Mouse (Mus musculus) heart, adult 8-10 months (tissue): ENCODE results near the gene Slc26a9. TPM values are rescaled to one million over a fixed set of nuclear protein-coding genes. Genes with fewer than 3 reads are reported as not detected.
A peak's percentile ranks its signal among the peaks of the same experiment; 100 is the strongest.
"Not testable (repeated sequence)": the region's sequence is repeated elsewhere in the genome, so short reads cannot be mapped to it uniquely, and the experiment has no call there.

ENCODE experiments used
- DNase-seq: peaks from one replicate; pipeline ENCODE4 v3.0.0; 2022; ENCODE audit warnings: low spot score
- total RNA-seq, 4 experiments: library from RNA; stranded (reverse); gene quantifications; 2 replicates each; pipeline ENCODE4 v1.2.4; 2022

Slc26a9 gene
- total RNA-seq, 4 experiments from 2014 or later: 0.06 to 0.16 (median 0.09) TPM; not detected in 1

DNA sequence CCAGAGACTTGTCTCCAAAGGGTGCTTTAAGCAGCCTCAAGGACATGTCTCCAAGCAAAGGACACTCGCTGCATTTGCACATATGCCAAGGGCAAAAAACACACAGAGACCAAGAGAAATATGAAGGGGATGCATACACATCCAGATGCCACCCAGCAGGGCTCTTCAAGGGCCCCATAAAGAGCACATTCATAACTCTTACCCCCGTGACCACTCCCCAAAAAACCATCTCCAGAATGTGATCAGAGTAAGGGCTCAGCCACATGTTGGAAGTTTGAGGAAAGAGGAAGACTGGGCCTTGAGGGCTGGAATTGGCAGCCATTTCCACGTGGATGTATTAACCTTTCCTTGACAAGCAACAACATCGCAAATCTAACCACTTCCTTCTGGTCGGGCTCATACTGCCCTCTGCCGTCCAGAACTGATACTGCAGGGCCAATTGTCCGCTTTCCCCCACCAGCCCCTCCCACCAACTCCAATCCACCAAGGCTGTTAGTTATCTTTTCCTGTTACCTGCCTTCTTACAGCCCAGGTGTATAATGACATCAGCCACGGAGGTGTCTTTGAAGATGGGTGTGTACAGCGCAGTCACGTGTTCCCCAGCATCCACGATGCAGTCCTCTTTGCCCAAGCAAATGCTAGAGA lies 21.7 kb downstream of the Slc26a9 start:
- peak; percentile 79 for DNase-seq

DNA sequence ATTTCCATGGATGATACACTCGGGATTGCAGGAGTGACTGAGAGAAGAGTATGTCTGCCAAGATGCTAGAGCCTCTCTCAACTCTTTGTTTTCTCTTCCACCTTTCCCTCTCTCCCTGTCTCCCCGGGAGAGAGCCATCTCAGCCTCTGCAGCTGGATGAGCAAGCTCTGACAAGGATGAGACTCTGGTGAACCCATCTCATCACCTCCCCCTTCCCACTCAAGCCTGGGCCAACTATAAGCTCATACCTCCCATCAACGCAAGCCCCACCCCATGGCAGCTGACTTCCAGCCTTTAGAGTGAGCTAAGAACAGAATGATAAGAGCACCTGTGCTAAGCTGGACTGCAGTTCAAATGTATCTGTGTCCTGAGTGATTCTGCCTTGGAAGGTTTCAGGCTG lies 25.5 kb downstream of the Slc26a9 start:
- no peak for DNase-seq

DNA sequence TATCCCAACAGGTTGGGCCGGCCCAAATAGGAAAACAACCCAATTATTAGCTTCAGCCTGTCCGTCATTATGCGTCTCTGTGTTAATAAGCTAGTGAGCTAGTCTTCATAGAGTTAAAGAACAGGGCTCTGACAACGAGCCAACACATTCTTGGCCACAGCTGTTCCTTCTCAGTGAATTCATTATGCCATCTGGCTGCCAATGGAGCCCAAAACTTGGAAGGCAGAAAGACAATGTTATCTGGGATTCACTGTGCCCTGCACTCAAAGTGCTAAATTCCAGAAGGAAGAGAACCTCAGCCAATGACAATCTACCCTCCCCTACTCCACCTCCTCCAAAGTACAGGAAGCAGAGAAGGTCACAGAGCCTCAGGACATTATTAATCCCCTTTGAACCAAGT lies 26.8 kb downstream of the Slc26a9 start:
- DNase-seq: peak; percentile 53

DNA sequence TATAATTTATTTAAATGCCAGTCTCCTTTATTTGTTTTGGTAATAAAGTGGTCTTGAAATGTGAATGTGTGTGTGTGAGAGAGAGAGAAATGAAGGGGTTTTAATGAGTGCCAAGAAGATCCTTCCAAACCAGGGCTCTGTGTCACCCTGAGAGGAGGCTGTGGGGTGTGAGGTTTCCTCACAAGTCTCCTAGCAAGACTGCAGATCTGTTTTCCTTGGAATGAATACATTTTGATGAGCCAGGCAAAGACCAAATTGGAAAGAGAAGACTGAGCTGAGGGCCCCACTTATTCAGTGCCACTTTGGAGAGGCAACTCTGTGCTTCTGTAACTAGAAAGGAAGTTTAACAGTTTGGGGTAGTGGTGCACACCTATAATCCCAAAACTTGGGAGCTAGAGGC lies 27.6 kb downstream of the Slc26a9 start:
- DNase-seq: no peak

DNA sequence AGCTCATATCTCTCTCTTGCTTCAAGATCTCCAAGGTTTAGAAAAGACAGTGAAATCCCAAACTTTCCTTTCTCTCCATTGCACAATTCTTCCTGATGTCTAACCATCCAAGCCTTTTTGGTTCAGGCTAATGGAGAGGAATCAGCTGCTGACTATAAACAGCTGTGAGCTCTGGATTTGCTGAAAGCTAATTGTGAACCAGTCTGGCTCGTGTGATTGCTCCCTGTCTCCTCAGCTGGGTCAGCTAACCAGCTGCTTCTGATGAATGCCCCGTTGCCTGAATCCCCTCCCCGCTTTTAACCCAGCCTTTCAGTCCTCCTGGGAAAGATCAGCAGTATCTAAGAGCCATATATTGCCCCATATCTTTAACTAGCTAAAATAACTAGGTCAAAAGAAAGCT lies 50.8 kb downstream of the Slc26a9 start:
- DNase-seq: no peak

DNA sequence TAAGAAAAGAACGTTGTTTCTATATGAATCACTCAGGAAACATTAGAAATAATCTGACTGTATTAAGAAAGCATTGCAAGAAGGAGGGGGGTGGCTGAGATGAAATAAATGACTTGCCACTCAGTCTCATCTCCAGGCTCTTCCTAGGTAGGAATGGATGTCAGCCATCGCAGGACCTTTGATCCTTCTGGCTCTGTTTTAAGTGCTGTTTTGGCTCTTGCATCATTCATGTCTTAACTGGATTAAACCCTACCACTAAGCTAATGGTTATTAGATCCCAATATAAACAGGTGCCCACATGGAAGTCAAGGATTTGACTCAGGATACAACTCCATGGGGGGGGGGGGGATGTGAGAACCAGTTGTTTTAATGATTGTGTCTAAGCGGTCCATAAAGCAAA lies 51.3 kb downstream of the Slc26a9 start:
- no peak for DNase-seq

DNA sequence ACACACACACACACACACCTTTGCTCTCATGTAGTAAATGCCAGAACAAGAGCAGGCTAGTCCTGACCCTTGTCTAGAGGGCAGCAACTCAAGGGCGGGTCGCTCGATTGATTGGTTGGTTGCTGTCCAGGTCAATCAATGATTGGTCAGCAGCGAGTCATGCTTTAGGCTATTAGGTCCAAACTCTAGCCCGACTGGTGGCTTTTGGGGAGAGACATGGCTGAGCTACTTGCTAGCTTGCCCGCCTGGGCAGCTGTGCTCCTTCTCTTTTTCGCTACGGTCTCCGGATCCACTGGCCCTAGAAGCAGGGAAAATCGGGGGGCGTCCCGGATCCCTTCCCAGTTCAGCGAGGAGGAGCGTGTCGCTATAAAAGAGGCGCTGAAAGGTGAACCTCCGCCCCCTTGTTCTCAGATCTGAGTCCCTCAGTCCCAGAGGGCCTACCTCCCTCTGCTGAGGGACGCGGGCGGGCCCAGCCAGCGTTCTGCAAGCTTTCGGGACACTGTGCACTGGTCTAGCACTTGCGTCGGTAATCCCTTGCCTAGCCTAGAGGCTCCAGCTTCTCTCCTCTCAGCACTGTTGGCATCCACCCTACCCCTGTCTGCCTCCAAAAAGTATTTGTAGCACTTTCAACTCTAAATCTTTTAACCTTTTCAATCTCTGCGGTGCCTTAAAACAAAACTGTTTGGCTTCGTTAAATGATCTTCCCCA lies 53.5 kb downstream of the Slc26a9 start, which contains the start of gene Pm20d1:
Gene Pm20d1, plus strand, starts transcription at position 180 of the 708 bp plus-strand sequence.
- DNase-seq: peak; percentile 25

DNA sequence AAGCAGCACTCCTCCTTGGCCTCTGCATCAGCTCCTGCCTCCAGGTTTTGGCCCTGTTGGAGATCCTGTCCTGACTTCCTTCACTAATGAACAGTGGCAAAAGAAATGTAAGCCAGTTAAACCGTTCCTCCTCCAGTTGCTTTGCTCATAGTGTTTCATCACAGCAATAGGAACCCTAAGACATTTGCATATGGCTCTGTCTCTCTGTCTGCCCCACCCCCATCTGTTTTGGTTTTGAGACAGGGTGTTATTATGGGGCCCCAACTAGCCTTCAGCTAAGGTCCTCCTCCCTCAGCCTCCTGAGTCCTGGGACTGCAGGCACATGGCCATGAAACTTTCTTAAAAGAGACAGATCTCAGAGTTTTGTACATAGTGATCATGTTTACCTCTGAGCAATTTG lies 56.2 kb downstream of the Slc26a9 start:
- DNase-seq: no peak

DNA sequence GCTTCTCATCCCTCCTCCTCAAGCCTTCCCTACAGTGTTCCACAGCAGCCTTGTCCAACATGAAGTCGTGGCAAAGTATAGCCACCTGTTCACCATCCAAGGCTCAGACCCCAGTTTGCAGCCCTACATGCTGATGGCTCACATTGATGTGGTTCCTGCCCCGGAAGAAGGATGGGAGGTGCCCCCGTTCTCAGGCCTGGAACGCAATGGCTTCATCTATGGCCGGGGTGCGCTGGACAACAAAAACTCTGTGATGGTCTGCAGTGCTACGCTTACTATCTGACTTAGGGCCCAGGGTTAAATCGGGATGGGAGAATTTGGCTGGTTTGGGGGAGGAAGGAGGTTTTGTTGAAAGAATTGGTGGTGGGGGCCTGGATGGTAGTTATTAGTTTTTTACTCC lies 57.2 kb downstream of the Slc26a9 start:
- DNase-seq: no peak

DNA sequence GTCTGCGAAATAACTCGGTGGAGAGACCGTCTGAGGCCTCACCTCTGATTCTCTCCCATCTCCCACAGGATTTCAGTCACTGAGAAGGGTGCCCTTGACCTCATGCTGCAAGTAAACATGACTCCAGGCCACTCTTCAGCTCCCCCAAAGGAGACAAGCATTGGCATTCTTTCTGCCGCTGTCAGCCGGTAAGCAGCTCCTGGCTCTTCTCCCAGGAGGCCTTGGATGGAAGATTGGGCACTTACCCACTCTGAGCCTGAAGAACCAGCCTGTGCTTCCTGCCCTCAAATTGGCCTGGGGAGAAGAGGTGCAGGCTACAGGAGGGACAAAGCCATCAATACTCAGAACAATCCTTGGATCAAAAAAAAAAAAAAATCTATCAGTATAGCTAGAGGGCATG lies 58.8 kb downstream of the Slc26a9 start:
- DNase-seq: peak; percentile 21

DNA sequence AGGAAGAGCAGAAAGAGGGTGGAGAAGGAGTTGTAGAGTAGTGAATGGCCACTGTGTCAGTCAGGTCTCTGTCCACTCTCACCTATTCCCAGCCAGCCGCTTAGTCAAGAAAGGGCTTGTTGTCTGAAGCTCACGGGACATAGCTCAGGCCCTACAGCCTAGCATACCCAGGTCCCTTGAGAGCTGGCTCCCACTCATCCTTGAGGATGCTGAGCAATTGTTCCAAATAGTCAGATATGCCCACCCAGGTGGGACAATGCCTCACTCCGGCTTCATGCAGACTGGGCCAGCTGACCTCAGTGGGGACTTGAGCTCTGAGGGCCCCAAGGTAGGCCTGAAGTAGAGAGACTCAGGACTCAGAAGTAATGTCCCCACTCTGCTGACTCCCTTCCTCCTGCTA lies 60.3 kb downstream of the Slc26a9 start:
- DNase-seq: no peak

DNA sequence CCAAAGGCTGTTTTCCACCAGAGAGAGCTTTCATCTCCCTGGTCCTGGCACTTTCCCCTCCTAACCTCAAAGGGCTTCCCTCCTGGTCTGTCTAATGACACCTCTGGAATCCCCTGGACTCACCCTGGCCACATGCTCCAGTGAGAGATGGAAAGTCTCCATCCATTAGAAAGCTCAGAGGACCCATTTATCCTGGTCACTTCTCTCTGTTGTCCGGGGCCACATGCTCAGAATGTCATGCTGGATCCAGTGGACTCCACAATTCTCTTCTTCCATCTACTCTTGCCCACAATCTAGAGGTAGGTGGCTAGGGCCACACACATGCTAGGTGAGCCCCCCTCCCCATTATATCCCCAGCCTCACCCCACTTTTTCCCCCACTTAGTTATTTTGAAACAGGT lies 65.2 kb downstream of the Slc26a9 start:
- DNase-seq: no peak

DNA sequence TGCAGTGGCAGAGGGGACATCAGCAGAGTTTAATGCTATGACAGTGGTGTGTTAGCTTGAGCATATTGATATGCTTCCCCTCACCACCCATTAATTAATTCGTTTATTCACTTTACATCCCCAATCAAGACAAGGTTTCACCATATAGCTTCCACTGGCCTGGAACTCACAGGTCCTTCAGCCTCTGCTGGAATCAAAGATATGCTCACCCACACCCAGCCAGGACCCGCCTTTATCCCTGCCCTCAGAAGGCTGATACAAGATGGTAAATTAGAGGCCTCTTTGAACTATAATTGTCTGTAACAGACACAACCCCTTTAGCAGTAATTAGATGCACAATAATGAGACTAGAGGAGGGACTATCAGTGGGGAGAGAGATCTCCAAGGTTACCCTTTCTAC lies 65.8 kb downstream of the Slc26a9 start:
- no peak for DNase-seq

DNA sequence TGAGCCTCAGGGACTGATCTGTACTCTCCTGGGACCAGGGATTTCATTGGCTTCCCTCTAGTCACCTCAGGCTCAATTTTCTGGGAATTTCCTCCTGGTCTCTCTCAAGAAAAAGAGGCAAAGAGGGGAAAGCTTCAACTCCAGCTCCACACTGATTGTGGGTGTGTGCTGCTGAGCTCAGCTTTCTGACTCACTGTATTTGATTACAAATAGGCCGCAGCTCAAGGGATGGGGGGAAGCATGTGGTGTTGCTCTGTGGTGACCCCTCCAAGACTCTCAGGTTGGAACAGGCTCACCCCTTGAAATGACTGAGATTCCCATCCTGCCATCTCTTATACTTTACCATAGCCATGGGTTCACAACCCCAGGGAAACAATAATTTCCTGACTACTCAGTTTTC lies 67.6 kb downstream of the Slc26a9 start:
- DNase-seq: no peak

DNA sequence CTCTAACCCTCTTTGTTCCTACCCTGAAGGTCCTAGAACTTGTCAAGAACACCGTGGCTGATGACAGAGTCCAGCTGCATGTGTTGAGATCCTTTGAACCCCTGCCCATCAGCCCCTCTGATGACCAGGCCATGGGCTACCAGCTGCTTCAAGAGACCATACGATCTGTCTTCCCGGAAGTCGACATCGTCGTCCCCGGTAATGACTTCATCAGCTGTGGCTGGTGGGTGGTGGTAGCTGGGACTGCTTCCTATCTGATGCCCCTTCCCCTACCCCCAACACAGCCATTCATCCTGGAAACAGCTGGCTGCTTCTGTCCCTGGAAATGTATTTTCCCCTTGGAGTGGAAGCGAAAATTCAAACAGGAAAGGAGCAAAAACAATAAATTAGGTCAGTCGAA lies 68.2 kb downstream of the Slc26a9 start:
- no peak for DNase-seq

DNA sequence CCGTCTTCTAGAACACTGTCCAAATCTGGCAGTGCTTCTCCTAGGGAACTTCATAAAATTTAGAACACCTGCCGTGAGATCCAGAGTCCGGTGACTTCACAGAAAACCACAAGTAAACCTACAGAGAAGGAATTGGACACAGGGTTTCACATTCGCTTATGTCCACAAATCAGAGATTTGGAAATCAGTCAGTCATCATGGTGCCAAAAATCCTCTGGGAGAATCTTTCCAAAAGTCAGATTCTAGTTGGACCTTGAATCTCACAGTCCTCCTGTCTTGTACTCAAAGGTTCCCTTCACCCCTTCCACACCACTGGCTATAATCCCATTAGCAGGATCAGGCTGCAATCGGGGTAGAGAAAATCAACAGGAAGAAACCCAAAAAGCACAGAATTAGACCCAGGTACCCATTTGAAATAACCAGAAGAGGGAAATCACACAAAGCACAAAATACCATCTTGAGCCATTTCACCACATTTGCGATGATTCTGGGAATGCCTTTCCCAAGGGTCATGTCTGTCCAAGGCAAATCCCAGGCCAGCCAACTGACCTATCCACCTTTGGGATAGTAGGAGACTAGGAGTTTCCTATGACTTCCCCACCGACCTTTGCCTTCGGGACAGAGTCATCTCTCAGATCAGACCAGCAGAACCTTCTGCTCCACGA lies 68.9 kb downstream of the Slc26a9 start:
- DNase-seq: no peak

DNA sequence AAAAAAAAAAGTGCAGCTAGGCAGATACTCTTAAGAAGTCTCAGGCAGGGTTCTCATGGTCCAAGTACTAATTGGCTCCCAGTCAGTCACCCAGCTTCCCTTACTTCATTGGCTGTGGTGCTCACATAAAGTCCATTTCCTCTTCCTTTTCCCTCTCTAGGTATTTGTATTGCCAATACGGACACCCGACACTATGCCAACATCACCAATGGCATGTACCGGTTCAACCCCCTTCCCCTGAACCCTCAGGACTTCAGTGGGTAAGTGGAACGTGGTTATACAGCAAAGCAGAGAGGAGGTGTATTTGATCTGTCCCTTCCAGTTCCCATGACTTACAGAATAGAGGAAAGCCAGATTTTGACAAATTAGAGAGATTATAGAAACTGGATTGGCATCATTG lies 69.9 kb downstream of the Slc26a9 start:
- DNase-seq: no peak

DNA sequence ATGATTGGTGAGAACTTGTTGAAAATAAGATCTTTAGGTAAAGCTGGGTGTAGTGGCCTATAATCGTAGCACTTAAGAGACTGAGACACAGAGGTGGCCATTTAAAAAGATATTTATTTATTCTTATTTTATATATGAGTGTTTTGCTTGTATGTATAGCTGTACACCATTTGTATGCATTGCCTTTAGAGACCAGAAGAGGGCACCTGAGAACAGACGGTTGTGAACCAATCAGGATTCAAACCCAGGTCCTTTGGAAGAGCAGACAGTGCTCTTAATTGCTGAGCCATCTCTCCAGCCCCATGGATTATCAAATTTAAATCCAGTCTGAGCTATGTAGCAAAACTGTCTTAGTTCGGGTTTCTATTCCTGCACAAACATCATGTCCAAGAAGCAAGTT lies 70.4 kb downstream of the Slc26a9 start:
- no peak for DNase-seq

DNA sequence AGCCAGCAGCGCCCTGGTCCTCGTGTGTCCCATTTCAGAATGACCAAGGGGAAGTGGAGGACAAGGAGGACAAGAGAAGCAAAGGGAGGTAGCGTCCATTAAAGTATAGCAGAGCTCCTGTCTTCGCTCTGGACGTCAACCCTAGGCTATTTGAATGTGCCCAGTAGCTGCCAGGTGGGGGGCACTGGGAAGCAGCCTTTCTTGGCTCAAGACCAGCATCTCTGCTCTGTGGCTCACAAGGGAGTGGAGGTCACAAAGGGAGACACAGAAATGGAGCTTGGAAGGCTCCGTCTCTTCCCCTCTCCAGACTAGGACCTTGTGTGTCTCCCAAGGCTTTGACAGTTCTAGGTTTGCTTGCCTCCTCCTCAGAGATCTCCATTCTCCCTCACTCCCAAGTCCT lies 73.1 kb downstream of the Slc26a9 start:
- DNase-seq: no peak

DNA sequence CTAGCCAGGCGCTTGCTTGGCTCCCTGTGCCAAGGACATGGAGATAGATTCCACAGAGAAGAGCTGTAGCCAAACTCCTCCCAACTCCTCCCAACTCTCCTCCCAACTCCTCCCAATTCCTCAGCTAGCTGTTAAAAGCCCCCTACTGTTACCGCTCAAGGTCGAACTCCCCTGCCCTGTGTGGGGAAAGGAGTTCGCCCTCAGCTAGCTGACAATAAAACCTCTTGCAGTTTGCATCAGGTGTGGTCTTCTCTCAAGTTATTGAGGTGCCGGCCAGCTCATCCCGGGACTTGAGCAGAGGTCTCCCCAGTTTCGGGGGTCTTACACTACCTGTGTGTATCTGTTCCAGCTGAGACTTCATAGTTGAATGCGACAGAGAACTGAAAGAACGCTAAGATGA lies 76.5 kb downstream of the Slc26a9 start:
- DNase-seq: not testable (repeated sequence)

DNA sequence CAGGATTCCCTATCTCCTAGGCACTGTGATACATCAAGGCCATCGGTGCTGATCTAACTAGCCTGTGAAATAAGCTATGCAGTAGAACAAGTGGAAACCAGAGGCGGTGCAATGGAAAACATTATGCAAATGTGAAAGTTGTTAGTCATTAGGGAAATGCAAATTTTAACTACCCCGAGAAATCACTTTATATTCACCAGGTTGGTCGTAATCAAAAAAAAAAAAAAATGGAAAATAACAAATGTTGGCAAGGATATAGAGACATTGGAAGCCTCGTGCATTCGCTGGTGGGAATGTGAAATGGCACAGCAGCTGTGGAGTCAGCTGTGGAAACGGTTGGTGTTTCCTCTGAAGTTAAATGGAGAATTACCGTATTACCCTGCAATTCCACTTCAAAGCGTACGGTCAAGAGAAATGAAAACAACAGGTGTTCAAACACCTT lies 77.1 kb downstream of the Slc26a9 start:
- DNase-seq: no peak
